Mouse (Mus musculus) urinary bladder, postnatal 0 days (tissue): ENCODE data around the gene Pik3r3. TPM values are rescaled to one million over a fixed set of nuclear protein-coding genes. Genes with fewer than 3 reads are reported as not detected.

Experiments
- polyA plus RNA-seq: library from polyadenylated mRNA; unstranded; fragments of >200 nt; fragmentation: Nextera tagmentation; extraction: Ambion mirVana; gene quantifications from 2 replicates; pipeline ENCODE4 v1.2.1, GENCODE M21; 2015

The Pik3r3 gene
- polyA plus RNA-seq = 5.8 and 7.8 TPM in 2 replicates

GRCm38 (mm10) chr4:116221140-116221851 is at the start of gene Pik3r3:
Gene Pik3r3, plus strand, starts transcription at chr4:116221618.

DNA sequence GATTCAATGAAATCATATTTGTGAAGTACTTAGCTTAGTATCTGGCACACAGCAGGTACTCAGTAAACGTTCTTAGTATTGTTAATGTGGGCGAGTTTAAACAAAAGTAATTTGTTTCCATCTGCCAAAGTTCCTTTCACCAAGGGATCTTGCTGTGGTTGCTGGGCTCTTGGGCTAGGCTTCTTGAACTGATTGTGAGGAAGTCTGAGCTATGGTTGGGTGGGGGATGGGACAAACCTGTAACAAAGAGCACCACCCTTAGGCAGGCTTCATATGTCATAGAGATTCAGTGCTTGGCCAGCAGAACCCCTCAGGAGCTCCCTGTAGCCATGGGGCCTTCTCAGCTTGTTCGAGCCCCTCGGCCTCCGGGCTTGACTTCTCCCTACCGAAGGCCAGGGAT is 48.3 kb upstream of the Pik3r3 start, which contains the start of the genes 1700042G07Rik and Gm49337:
Gene 1700042G07Rik (plus strand): TSS at position 301 of the 400 bp plus-strand sequence.
Gene Gm49337 (plus strand): TSS at position 313 of the 400 bp plus-strand sequence.

Other genes starting within 250 kb of the Pik3r3 start
- 3.1 and 3.2 TPM in 2 replicates for gene Faah, start 203.7 kb upstream of the Pik3r3 start, polyA plus RNA-seq
- gene Nsun4, start 167.7 kb upstream of the Pik3r3 start, polyA plus RNA-seq = 11.4 and 11.8 TPM in 2 replicates
- 635 and 692 TPM in 2 replicates for gene Uqcrh, start 146.5 kb upstream of the Pik3r3 start, polyA plus RNA-seq
- gene Lrrc41, start 146.3 kb upstream of the Pik3r3 start, polyA plus RNA-seq = 34.6 and 36.8 TPM in 2 replicates
- 5.1 and 6.9 TPM in 2 replicates for gene Rad54l, start 97.9 kb upstream of the Pik3r3 start, polyA plus RNA-seq
- 72.8 and 75.7 TPM in 2 replicates for gene Pomgnt1, start 97.8 kb upstream of the Pik3r3 start, polyA plus RNA-seq
- 2.0 and 2.1 TPM in 2 replicates for gene Lurap1, start 70.3 kb upstream of the Pik3r3 start, polyA plus RNA-seq
- 0.58 and 0.68 TPM in 2 replicates for gene Tspan1, start 54.0 kb upstream of the Pik3r3 start, polyA plus RNA-seq
- gene 1700042G07Rik, start 48.2 kb upstream of the Pik3r3 start, polyA plus RNA-seq = not detected in 2 replicates
- gene Gm49337, start 48.2 kb upstream of the Pik3r3 start, polyA plus RNA-seq = not detected in 2 replicates
- gene Mast2, start 242.6 kb downstream of the Pik3r3 start, polyA plus RNA-seq = 9.2 and 9.4 TPM in 2 replicates